ENCODE assay signal across 12 mouse cellular contexts in the genomic region with DNA sequence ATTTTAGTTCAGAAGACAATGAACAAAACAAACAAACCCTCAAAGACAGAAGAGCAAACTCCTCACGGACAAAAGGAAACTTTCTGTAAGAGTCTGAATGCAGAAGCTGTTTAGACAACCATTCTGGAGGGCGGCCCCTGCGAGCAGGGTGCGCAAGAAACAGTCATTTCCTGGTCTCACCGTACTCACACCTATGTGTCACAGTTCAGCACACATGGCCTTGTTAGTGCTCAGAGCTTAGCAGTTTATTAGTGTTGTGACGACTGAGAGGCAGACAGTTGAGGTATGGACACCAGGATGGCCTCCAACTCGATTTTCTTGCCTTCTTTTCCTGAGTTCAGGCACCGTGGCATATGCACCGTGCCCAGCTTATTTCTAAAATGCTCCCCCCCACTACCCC. TPM values are rescaled to one million over a fixed set of nuclear protein-coding genes. Genes with fewer than 3 reads are reported as not detected.
DNase-seq lines count a peak whose midpoint lies in the region; ATAC-seq lines count a peak whose summit lies in the region.
"Had no signal": no experiment of that assay in that cellular context is flagged by ENCODE, and none has a peak within 500 bp of the region (broad histone marks: within the 10 kb centered on the region; RNA-seq: fewer than 3 reads in every experiment).

No protein-coding gene starts in this region.

- H3K4me3 ChIP-seq in heart, embryonic 11.5 days (ENCODE audit: low read depth, low read length): no peak overlapping the region
- no peak overlapping the region for H3K4me3 ChIP-seq in heart, embryonic 10.5 days
- H3K4me3 ChIP-seq in liver, embryonic 12.5 days: no peak overlapping the region
- no peak overlapping the region for H3K4me3 ChIP-seq in midbrain, embryonic 15.5 days
- H3K4me3 ChIP-seq: forebrain, embryonic 15.5 days; hindbrain, embryonic 10.5 days had no signal

- H3K4me1 ChIP-seq in heart, embryonic 11.5 days (ENCODE audit: control insufficient read depth, insufficient read depth, low read length): peaks cover 28% of the 10 kb centered on the region
- peaks cover 51% of the 10 kb centered on the region for H3K4me1 ChIP-seq in heart, embryonic 10.5 days
- H3K4me1 ChIP-seq in liver, embryonic 12.5 days: peaks cover 46% of the 10 kb centered on the region
- peaks cover 39% of the 10 kb centered on the region for H3K4me1 ChIP-seq in midbrain, embryonic 15.5 days

- H3K27ac ChIP-seq in heart, embryonic 11.5 days (ENCODE audit: low read depth, low read length): no peak overlapping the region
- no peak overlapping the region; the same call in 1 of the 2 replicates for H3K27ac ChIP-seq in heart, embryonic 10.5 days
- H3K27ac ChIP-seq in liver, embryonic 12.5 days: no peak overlapping the region
- H3K27ac ChIP-seq in midbrain, embryonic 15.5 days: no peak overlapping the region
- H3K27ac ChIP-seq: forebrain, embryonic 15.5 days; hindbrain, embryonic 10.5 days had no signal

- DNase-seq in heart, embryonic 10.5 days (ENCODE audit: low spot score): no peak
- no peak for DNase-seq in liver
- peak; percentile 11 for DNase-seq in T-cell, adult 2 months (ENCODE audit: low spot score)
- peak; percentile 48 to 55 for DNase-seq in natural killer cell, adult 2 months (ENCODE audit: low spot score in 2 of 2)
- DNase-seq in layer of hippocampus, postnatal 10 days (ENCODE audit: low spot score in 2 of 2): no peak
- DNase-seq: kidney, postnatal 4 days had no signal

- H3K36me3 ChIP-seq in heart, embryonic 11.5 days (ENCODE audit: control insufficient read depth, insufficient read depth, low read length): peaks cover 10% of the 10 kb centered on the region
- H3K36me3 ChIP-seq in heart, embryonic 10.5 days: peaks cover 21% of the 10 kb centered on the region
- peaks cover 38% of the 10 kb centered on the region for H3K36me3 ChIP-seq in liver, embryonic 12.5 days
- H3K36me3 ChIP-seq in midbrain, embryonic 15.5 days (replicated peaks): peaks cover 4% of the 10 kb centered on the region; the same call in 1 of the 2 replicates

- peak overlapping the region; percentile 29; the same call in 1 of the 2 replicates for H3K4me2 ChIP-seq in heart, embryonic 11.5 days
- H3K4me2 ChIP-seq in liver, embryonic 12.5 days: no peak overlapping the region
- no peak overlapping the region for H3K4me2 ChIP-seq in midbrain, embryonic 15.5 days
- H3K4me2 ChIP-seq: forebrain, embryonic 15.5 days; midbrain, embryonic 11.5 days had no signal

- H3K27me3 ChIP-seq in heart, embryonic 11.5 days (ENCODE audit: control insufficient read depth, insufficient read depth, low read length): no peaks in the 10 kb centered on the region
- no peaks in the 10 kb centered on the region for H3K27me3 ChIP-seq in heart, embryonic 10.5 days (ENCODE audit: insufficient read depth, poor library complexity, severe bottlenecking)
- H3K27me3 ChIP-seq in liver, embryonic 12.5 days (replicated peaks): no peaks in the 10 kb centered on the region
- no peaks in the 10 kb centered on the region for H3K27me3 ChIP-seq in midbrain, embryonic 15.5 days (replicated peaks)
- H3K27me3 ChIP-seq: forebrain, embryonic 15.5 days had no signal

- H3K9ac ChIP-seq in heart, embryonic 11.5 days (ENCODE audit: low read depth, low read length): no peak overlapping the region
- H3K9ac ChIP-seq in liver, embryonic 12.5 days: 0 out of 2 replicates have a peak overlapping the region, but pooled peaks have one; percentile 0
- no peak overlapping the region for H3K9ac ChIP-seq in midbrain, embryonic 15.5 days
- H3K9ac ChIP-seq: forebrain, embryonic 15.5 days had no signal

- WGBS in heart, embryonic 11.5 days (ENCODE audit: insufficient replicate concordance): 71% methylated on average over 9 of the region's 9 CpGs
- WGBS in heart, embryonic 10.5 days: 72% methylated on average over 9 of the region's 9 CpGs
- WGBS in liver, embryonic 12.5 days (ENCODE audit: insufficient replicate concordance): 63% methylated on average over 9 of the region's 9 CpGs
- 66% methylated on average over 9 of the region's 9 CpGs for WGBS in midbrain, embryonic 15.5 days

- ATAC-seq in heart, embryonic 11.5 days (replicated peaks; ENCODE audit: insufficient number of reproducible peaks, low FRiP score, low TSS enrichment): no peak
- no peak for ATAC-seq in liver, embryonic 12.5 days
- no peak for ATAC-seq in midbrain, embryonic 15.5 days (replicated peaks)
- ATAC-seq: forebrain, embryonic 15.5 days had no signal

- H3K9me3 ChIP-seq in heart, embryonic 11.5 days (replicated peaks; ENCODE audit: control insufficient read depth, low read length): no peaks in the 10 kb centered on the region
- H3K9me3 ChIP-seq in heart, embryonic 10.5 days: no peaks in the 10 kb centered on the region
- no peaks in the 10 kb centered on the region for H3K9me3 ChIP-seq in liver, embryonic 12.5 days (replicated peaks)
- H3K9me3 ChIP-seq in midbrain, embryonic 15.5 days: no peaks in the 10 kb centered on the region
- H3K9me3 ChIP-seq: forebrain, embryonic 15.5 days; hindbrain, embryonic 10.5 days had no signal

RNA-seq across cellular contexts. Expression of gene Sh3glb1, which starts 4.2 kb away (rescaled TPM):
- polyA plus RNA-seq in heart, embryonic 11.5 days (2014; fragmentation: Nextera tagmentation; extraction: Ambion mirVana): 133 and 139 TPM in 2 replicates
- polyA plus RNA-seq in heart, embryonic 10.5 days (2016; fragmentation: Nextera tagmentation; extraction: Ambion mirVana): 99.9 and 114 TPM in 2 replicates
- 88.6 and 88.7 TPM in 2 replicates for polyA plus RNA-seq in liver, embryonic 12.5 days (2016; fragmentation: Nextera tagmentation; extraction: Ambion mirVana)
- 96.5 and 108 TPM in 2 replicates for polyA plus RNA-seq in midbrain, embryonic 15.5 days (2015; fragmentation: Nextera tagmentation; extraction: Ambion mirVana)
- 100 to 1,000 TPM; 101 to 110 TPM for total RNA-seq in layer of hippocampus, postnatal 10 days (2021)

RNA-seq across cellular contexts. Expression of gene Clca3a1, which starts 44.9 kb away (rescaled TPM):
- 18.8 and 20.5 TPM in 2 replicates for polyA plus RNA-seq in heart, embryonic 11.5 days (2014; fragmentation: Nextera tagmentation; extraction: Ambion mirVana)
- 4.1 and 9.1 TPM in 2 replicates for polyA plus RNA-seq in heart, embryonic 10.5 days (2016; fragmentation: Nextera tagmentation; extraction: Ambion mirVana)
- polyA plus RNA-seq in liver, embryonic 12.5 days (2016; fragmentation: Nextera tagmentation; extraction: Ambion mirVana): 3.0 and 3.3 TPM in 2 replicates
- polyA plus RNA-seq in midbrain, embryonic 15.5 days (2015; fragmentation: Nextera tagmentation; extraction: Ambion mirVana): 0.50 and 0.65 TPM in 2 replicates
- total RNA-seq in layer of hippocampus, postnatal 10 days (2021): under 1 TPM; 0.80 to 0.82 TPM
- polyA plus RNA-seq: hindbrain, embryonic 10.5 days; midbrain, embryonic 11.5 days had no signal

Comparison
In these comparisons a context has a peak if more than half of its experiments do, and no peak if none do; other contexts are left out.
1. DNase-seq: peak in T-cell, adult 2 months (single experiment) and natural killer cell, adult 2 months (2 of 2); none in heart, embryonic 10.5 days (single experiment), liver (single experiment) and layer of hippocampus, postnatal 10 days (0 of 2).